Mouse (Mus musculus): ENCODE measurements around the gene Kremen1. TPM values are rescaled to one million over a fixed set of nuclear protein-coding genes. Genes with fewer than 3 reads are reported as not detected.

The Kremen1 gene
- polyA plus RNA-seq, 1 experiment from 2014 or later, result 4.6 TPM

- H3K27ac ChIP-seq (ENCODE audit: low read depth, low read length), result no peak overlapping the region
- peaks cover 6% of the 10 kb centered on the region for H3K9me3 ChIP-seq (ENCODE audit: control insufficient read depth, low read length)
- 91% methylated on average over 11 of the region's 11 CpGs for WGBS
- H3K27me3 ChIP-seq (replicated peaks; ENCODE audit: control insufficient read depth, insufficient read depth, low read length), result no peaks in the 10 kb centered on the region
- no peaks in the 10 kb centered on the region for H3K36me3 ChIP-seq (ENCODE audit: control insufficient read depth, insufficient read depth, low read length)
- no peak overlapping the region for H3K9ac ChIP-seq (ENCODE audit: low read depth, low read length)
- ATAC-seq (replicated peaks; ENCODE audit: low FRiP score) (no peak), DNase-seq (ENCODE audit: low spot score) (no peak)
- peaks cover 11% of the 10 kb centered on the region; the same call in 1 of the 2 replicates for H3K4me1 ChIP-seq (replicated peaks; ENCODE audit: control insufficient read depth, insufficient read depth, low read length)
- H3K4me3 ChIP-seq (ENCODE audit: low read depth, low read length), result no peak overlapping the region
- H3K4me2 ChIP-seq, result no peak overlapping the region
Observed at GRCm38 (mm10) chr11:5158056-5158455, 103.3 kb downstream of the Kremen1 start.

DNA sequence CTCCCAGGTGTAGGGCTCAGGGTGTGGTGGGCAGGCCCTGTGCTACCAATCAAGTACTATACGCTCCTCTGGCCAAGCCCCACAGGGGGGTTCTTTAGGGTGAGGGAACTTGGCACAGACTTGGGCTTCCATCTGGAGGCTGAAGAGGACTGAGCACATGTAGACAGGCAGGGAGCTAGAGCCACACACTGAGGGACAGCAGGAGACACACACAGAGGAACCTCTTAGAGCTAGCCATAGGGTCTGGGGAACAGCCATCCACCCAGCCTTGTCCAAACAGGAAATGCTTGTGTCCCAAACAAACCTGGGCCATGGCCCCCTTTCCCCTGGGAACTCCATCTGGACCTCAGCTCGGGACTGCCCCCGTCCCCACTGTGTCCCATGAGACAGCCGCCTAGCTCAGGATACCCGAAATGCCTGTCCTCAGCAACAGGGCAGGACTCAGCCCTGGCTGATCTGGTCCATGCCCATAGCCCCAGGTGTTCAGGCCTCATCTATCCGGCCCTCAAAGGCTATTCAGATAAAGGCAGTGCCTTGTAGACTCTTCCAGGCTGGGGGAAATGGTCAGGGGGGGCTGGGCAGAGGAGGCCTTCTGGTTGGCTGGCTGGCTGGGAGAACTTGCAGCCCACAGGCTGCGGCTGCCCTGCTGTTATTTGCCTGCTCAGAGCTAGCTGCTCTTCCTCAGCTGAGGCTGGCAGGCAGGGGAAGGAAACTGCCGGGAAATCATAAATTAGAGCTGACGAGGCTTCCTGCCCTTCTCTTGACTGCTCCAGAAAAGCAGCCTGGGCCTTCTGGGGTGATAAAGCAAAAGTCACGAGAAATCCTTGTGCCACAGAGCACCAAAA lies 106.2 kb downstream of the Kremen1 start:
- Histone ChIP-seq H3K4me2 (no peak overlapping the region), H3K27ac (ENCODE audit: low read depth, low read length) (no peak overlapping the region), H3K27me3 (replicated peaks; ENCODE audit: control insufficient read depth, insufficient read depth, low read length) (peaks cover 5% of the 10 kb centered on the region), H3K9me3 (ENCODE audit: control insufficient read depth, low read length) (no peaks in the 10 kb centered on the region), H3K4me1 (replicated peaks; ENCODE audit: control insufficient read depth, insufficient read depth, low read length) (peaks cover 24% of the 10 kb centered on the region), H3K36me3 (ENCODE audit: control insufficient read depth, insufficient read depth, low read length) (no peaks in the 10 kb centered on the region), H3K4me3 (ENCODE audit: low read depth, low read length) (no peak overlapping the region), H3K9ac (ENCODE audit: low read depth, low read length) (no peak overlapping the region)
- DNase-seq (ENCODE audit: low spot score) (no peak), ATAC-seq (replicated peaks; ENCODE audit: low FRiP score) (no peak)
- 37% methylated on average over 10 of the region's 10 CpGs for WGBS

- H3K4me1 ChIP-seq (replicated peaks; ENCODE audit: control insufficient read depth, insufficient read depth, low read length), result peaks cover 38% of the 10 kb centered on the region
- no peak within 1 kb of the TSS for H3K27ac ChIP-seq (ENCODE audit: low read depth, low read length)
- H3K9me3 ChIP-seq (ENCODE audit: control insufficient read depth, low read length), result no peaks in the 10 kb centered on the region
- WGBS, result under 1% methylated on average over 49 of the region's 53 CpGs
- 0 out of 2 replicates have a peak, but pooled peaks have one; percentile 22 for ATAC-seq (replicated peaks; ENCODE audit: low FRiP score)
- peak; percentile 67 for DNase-seq (ENCODE audit: low spot score)
- H3K4me2 ChIP-seq, result peak within 1 kb of the TSS; percentile 86
- H3K36me3 ChIP-seq (ENCODE audit: control insufficient read depth, insufficient read depth, low read length), result no peaks in the 10 kb centered on the region
- peak within 1 kb of the TSS; percentile 64 for H3K9ac ChIP-seq (ENCODE audit: low read depth, low read length)
- peaks cover 7% of the 10 kb centered on the region for H3K27me3 ChIP-seq (replicated peaks; ENCODE audit: control insufficient read depth, insufficient read depth, low read length)
- H3K4me3 ChIP-seq (ENCODE audit: low read depth, low read length), result peak within 1 kb of the TSS; percentile 54
Observed at GRCm38 (mm10) chr11:5151680-5152337, 109.5 kb downstream of the Kremen1 start, which contains the start of gene Emid1. Gene Emid1 (minus strand): TSS chr11:5152257.

DNA sequence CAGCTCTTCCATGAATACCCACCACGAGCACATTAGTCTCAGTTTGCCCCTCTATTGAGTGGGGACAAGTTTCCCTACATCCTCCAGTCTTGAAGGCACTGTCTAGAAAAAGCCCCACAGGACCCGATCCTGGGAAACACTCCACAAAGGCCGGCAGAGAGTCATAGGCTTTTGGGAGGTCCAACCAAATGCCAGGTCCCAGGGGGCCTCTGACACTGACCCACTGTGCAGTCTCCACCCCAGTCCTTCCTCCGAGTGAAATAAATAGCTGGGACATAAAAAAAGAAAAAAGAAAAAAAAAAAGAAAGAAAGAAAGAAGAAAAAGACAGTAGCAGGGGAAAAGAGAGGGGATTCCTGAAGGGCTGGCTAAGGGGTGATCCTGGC lies 110.1 kb downstream of the Kremen1 start:
- no peak for DNase-seq (ENCODE audit: low spot score)
- Histone ChIP-seq H3K9ac (ENCODE audit: low read depth, low read length) (peak overlapping the region; percentile 64), H3K9me3 (ENCODE audit: control insufficient read depth, low read length) (no peaks in the 10 kb centered on the region), H3K4me2 (peak overlapping the region; percentile 86), H3K4me1 (replicated peaks; ENCODE audit: control insufficient read depth, insufficient read depth, low read length) (peaks cover 37% of the 10 kb centered on the region), H3K27me3 (replicated peaks; ENCODE audit: control insufficient read depth, insufficient read depth, low read length) (peaks cover 7% of the 10 kb centered on the region), H3K4me3 (ENCODE audit: low read depth, low read length) (peak overlapping the region; percentile 54), H3K27ac (ENCODE audit: low read depth, low read length) (no peak overlapping the region), H3K36me3 (ENCODE audit: control insufficient read depth, insufficient read depth, low read length) (no peaks in the 10 kb centered on the region)
- ATAC-seq (replicated peaks; ENCODE audit: low FRiP score), result no peak
- 28% methylated on average over 4 of the region's 4 CpGs for WGBS

- H3K27ac ChIP-seq (ENCODE audit: low read depth, low read length), result no peak overlapping the region
- DNase-seq (ENCODE audit: low spot score) (no peak), ATAC-seq (replicated peaks; ENCODE audit: low FRiP score) (no peak)
Observed at GRCm38 (mm10) chr11:5150416-5151246, 110.7 kb downstream of the Kremen1 start.

DNA sequence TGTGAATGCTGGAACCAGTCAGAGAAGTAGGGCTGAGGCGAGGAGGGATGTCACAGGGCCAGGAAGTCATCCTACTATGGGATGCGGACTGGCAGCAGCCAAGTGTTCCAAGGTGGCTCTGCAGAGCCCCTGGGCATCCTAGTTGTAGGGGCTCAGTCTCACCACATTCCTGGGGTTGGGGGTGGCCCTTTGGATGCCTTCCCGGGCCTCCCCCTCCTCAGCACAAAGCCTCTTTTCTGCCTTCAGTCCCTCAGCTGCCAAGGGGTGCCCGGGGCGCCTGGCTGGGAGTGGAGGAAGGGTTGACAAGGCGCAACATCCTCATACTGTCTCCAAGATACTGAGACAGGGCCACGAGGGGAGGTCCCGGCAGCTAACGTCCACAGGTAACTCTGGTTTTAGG lies 111.4 kb downstream of the Kremen1 start:
- H3K27me3 ChIP-seq (replicated peaks; ENCODE audit: control insufficient read depth, insufficient read depth, low read length), result peaks cover 7% of the 10 kb centered on the region
- DNase-seq (ENCODE audit: low spot score) (no peak), ATAC-seq (replicated peaks; ENCODE audit: low FRiP score) (no peak)
- H3K27ac ChIP-seq (ENCODE audit: low read depth, low read length), result no peak overlapping the region
- no peak overlapping the region for H3K9ac ChIP-seq (ENCODE audit: low read depth, low read length)
- H3K4me2 ChIP-seq, result peak overlapping the region; percentile 86
- H3K4me1 ChIP-seq (replicated peaks; ENCODE audit: control insufficient read depth, insufficient read depth, low read length), result peaks cover 32% of the 10 kb centered on the region
- H3K4me3 ChIP-seq (ENCODE audit: low read depth, low read length), result 0 out of 2 replicates have a peak overlapping the region, but pooled peaks have one; percentile 3
- WGBS, result 69% methylated on average over 9 of the region's 9 CpGs
- H3K9me3 ChIP-seq (ENCODE audit: control insufficient read depth, low read length), result no peaks in the 10 kb centered on the region
- no peaks in the 10 kb centered on the region for H3K36me3 ChIP-seq (ENCODE audit: control insufficient read depth, insufficient read depth, low read length)

More at GRCm38 (mm10) chr11:5150416-5151246, 110.7 kb downstream of the Kremen1 start:
- peak overlapping the region; percentile 64; the same call in 1 of the 2 replicates for H3K9ac ChIP-seq (ENCODE audit: low read depth, low read length)
- H3K4me3 ChIP-seq (ENCODE audit: low read depth, low read length), result peak overlapping the region; percentile 54
- peaks cover 7% of the 10 kb centered on the region for H3K27me3 ChIP-seq (replicated peaks; ENCODE audit: control insufficient read depth, insufficient read depth, low read length)
- H3K9me3 ChIP-seq (ENCODE audit: control insufficient read depth, low read length), result no peaks in the 10 kb centered on the region
- no peaks in the 10 kb centered on the region for H3K36me3 ChIP-seq (ENCODE audit: control insufficient read depth, insufficient read depth, low read length)
- H3K4me1 ChIP-seq (replicated peaks; ENCODE audit: control insufficient read depth, insufficient read depth, low read length), result peaks cover 35% of the 10 kb centered on the region
- H3K4me2 ChIP-seq, result peak overlapping the region; percentile 86
- 51% methylated on average over 9 of the region's 9 CpGs for WGBS

DNA sequence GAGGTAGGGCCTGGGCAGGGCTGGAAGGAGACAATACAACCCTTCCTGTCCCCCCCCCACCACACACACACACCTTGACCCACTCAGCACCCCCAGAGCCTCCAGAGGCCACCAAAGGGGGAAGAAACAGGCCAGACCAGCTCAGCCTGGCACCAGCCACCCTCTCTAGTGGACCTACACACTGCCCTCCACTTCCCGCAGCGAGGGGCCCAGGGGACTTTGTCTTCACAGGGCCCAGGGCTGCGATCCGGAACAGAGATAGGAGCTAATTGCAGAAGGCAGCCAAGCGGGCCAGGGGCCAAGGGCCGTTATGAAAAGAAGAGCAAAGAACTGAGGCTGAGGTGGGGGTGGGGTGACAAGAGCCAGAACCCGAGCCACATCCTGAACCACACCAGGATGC lies 112.1 kb downstream of the Kremen1 start:
- peaks cover 7% of the 10 kb centered on the region for H3K27me3 ChIP-seq (replicated peaks; ENCODE audit: control insufficient read depth, insufficient read depth, low read length)
- no peak for DNase-seq (ENCODE audit: low spot score)
- peak overlapping the region; percentile 86 for H3K4me2 ChIP-seq
- peaks cover 31% of the 10 kb centered on the region for H3K4me1 ChIP-seq (replicated peaks; ENCODE audit: control insufficient read depth, insufficient read depth, low read length)
- peak overlapping the region; percentile 12; the same call in 1 of the 2 replicates for H3K4me3 ChIP-seq (ENCODE audit: low read depth, low read length)
- peak; percentile 15; the same call in 1 of the 2 replicates for ATAC-seq (replicated peaks; ENCODE audit: low FRiP score)
- 5% methylated on average over 7 of the region's 7 CpGs for WGBS
- no peaks in the 10 kb centered on the region for H3K9me3 ChIP-seq (ENCODE audit: control insufficient read depth, low read length)
- H3K36me3 ChIP-seq (ENCODE audit: control insufficient read depth, insufficient read depth, low read length), result no peaks in the 10 kb centered on the region
- H3K27ac ChIP-seq (ENCODE audit: low read depth, low read length), result no peak overlapping the region
- peak overlapping the region; percentile 37; the same call in 1 of the 2 replicates for H3K9ac ChIP-seq (ENCODE audit: low read depth, low read length)

DNA sequence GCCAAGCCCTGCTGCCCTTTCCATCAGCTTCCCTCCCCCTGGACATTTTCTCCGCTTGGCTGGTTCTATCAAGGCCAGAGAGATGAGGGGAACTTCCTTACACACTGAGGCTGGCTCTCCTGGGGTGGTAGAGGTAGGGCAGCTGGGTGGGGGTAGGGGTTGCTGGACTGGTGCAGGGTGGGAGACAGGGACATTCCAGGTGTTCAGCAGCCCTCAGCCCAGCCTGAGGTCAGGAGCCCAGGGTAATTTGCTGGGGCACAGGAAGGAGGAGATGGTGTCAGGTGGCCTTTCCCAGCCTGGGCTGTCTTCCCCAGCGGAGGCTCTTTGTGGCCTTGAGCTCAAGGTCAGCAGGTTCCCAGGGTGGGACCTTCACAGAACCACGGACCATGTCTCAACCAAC lies 115.8 kb downstream of the Kremen1 start:
- Histone ChIP-seq H3K4me3 (ENCODE audit: low read depth, low read length) (no peak overlapping the region), H3K27ac (ENCODE audit: low read depth, low read length) (no peak overlapping the region), H3K27me3 (replicated peaks; ENCODE audit: control insufficient read depth, insufficient read depth, low read length) (peaks cover 2% of the 10 kb centered on the region; the same call in 1 of the 2 replicates), H3K36me3 (ENCODE audit: control insufficient read depth, insufficient read depth, low read length) (no peaks in the 10 kb centered on the region), H3K4me2 (no peak overlapping the region), H3K9me3 (ENCODE audit: control insufficient read depth, low read length) (no peaks in the 10 kb centered on the region), H3K4me1 (replicated peaks; ENCODE audit: control insufficient read depth, insufficient read depth, low read length) (peaks cover 29% of the 10 kb centered on the region), H3K9ac (ENCODE audit: low read depth, low read length) (no peak overlapping the region)
- no peak for DNase-seq (ENCODE audit: low spot score)
- ATAC-seq (replicated peaks; ENCODE audit: low FRiP score), result no peak
- WGBS, result 79% methylated on average over 3 of the region's 3 CpGs
